Mouse (Mus musculus): ENCODE results near the gene Olfr543.

Gene Olfr543

DNA sequence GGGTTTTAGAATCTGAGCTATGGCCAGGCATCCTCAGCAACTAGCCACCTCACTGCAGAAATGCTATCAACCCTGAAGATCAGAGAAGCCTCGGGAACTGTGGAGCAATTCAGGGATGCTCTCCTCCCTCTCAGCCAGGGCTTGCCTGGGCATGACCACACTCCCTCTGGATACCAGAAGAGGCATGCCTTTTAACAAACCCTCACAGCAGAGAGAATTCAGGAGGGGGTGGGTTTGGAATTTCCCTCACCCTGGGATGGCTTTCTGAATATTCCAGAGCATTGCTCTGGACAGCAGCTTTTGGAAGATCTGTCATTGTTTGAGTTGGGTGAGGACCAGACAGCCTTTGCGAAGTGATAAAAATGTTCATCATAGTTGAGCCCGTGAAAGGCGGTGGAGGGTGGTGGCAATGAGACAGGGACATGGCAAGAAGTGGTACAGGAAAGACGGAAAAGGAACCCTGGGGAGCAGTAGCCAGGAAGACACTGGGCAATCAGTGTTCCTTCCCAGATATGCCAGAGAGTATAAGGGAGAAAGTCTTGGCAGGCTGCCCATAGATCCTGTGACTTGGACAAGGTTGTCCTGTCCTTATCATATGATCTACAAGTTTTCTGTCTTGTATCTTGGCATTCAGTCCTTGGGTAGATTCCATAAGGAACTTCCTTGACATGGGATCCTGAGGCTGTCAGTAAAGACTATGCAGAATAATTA, 2.0 kb downstream of the Olfr543 start:
- CTCF ChIA-PET = interaction anchor here in 1 of 4 experiments (0.6 kb wide), 1 partner anchor 330 kb away, joined by 3 read pairs; no protein-coding TSS in a partner anchor
- POLR2A ChIA-PET = interaction anchor here in 3 of 4 experiments (0.6 to 1.9 kb wide), 12 partner anchors 9 to 1778 kb away, joined by 3 to 11 read pairs (median 3); no protein-coding TSS in a partner anchor

DNA sequence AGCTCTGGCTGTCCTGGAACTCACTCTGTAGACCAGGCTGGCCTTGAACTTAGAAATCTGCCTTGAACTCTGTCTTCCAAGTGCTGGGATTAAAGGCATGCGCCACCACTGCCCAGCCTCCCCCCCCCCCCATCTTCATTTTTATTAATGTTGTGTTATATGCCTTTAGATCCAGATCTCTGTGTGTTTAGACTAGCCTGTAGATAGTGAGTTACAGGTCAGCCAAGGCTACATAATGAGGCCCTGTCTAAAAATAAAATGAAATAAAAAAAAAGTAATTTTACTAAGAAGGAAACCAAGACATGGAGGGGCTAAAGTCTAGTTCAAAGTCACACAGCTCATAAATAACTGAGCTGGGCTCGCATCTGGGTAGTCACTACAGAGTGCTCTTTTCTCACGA, 2.6 kb downstream of the Olfr543 start:
- ChIA-PET POLR2A (interaction anchor here in 3 of 4 experiments (0.6 to 1.9 kb wide), 18 partner anchors 9 to 1778 kb away, joined by 3 to 11 read pairs (median 3); partner anchors contain the start of genes Nup98 (in 1 of the 3) and Pgap2 (in 1 of the 3)), CTCF (interaction anchor here in 3 of 4 experiments (0.6 to 2.5 kb wide), 3 partner anchors 11 to 330 kb away, joined by 3 to 6 read pairs (median 3); no protein-coding TSS in a partner anchor)

DNA sequence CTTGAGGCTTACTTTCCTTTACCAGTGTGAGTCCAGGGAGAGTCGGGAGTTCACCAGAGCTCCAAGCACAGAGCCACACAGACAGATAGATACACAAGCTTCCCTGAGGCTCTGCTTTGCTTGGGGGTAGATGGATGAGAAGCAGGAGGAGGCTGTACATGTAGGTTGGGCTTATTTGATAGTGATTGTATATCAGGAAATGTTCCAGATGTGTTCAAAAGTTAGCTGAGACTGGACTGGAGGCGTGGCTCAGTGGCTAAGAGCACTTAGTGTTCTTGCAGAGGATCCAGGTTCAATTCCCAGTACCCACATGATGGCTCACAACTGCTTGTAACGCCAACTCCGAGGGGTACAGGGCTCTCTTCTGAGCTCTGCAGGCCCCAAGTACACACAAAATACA, 3.1 kb downstream of the Olfr543 start:
- ChIA-PET CTCF (interaction anchor here in 3 of 4 experiments (0.7 to 2.5 kb wide), 5 partner anchors 10 to 232 kb away, joined by 3 to 6 read pairs (median 3); no protein-coding TSS in a partner anchor), POLR2A (interaction anchor here in 3 of 4 experiments (0.6 to 1.9 kb wide), 17 partner anchors 8 to 1779 kb away, joined by 3 to 11 read pairs (median 4); partner anchors contain the start of genes Nup98 (in 1 of the 3) and Pgap2 (in 1 of the 3))

DNA sequence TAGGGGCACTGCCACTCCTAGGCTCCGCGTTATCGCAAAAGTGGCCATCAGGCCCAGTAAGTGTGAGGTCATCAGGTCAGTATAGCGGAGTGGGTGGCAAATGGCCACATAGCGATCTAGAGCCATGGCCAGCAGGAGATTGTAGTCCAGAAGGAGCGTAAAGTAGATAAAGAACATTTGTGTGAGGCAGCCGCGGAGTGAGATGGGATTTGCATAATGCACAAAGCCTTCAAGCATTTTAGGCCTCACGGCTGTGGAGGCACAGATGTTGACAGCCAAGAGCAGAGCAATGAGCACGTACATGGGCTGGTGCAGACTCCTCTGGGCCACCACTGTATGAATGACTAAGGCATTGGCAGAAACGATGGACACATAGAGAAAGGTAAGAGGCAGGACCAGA, 4.1 kb downstream of the Olfr543 start:
- CTCF ChIA-PET = interaction anchor here (0.6 to 2.5 kb wide), 15 partner anchors 9 to 333 kb away, joined by 3 to 12 read pairs (median 3); partner anchors contain the start of genes Rrm1 (in 1 of the 4) and Stim1 (in 1 of the 4)
- POLR2A ChIA-PET = interaction anchor here in 2 of 4 experiments (0.9 to 2.0 kb wide), 7 partner anchors 19 to 267 kb away, joined by 3 to 9 read pairs (median 5); partner anchors contain the start of genes Nup98 (in 1 of the 2), Pgap2 (in 1 of the 2), Rrm1 (in 1 of the 2) and Stim1 (in 1 of the 2)

DNA sequence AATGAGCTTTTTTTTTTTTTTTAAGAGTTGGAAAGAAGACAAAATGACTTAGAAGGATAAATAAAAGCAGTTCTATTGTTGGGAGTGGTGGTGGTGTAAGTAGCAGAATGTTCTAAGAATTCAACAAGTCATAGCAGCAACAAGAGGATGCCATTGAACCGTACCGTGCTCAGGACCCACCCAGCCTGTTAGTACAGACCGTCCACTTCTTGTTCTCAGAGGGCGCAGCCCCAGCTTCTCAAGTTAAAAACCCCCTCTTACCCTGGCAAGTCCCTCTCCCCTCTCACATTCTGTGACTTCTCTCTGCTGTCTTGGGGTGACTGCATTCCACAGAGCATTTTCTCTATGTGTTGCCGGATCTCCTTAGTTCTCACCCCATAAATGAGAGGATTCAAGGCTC, 4.9 kb downstream of the Olfr543 start:
- CTCF ChIA-PET = interaction anchor here in 2 of 4 experiments (0.6 to 2.5 kb wide), 7 partner anchors 8 to 209 kb away, joined by 3 to 12 read pairs (median 3); partner anchors contain the start of gene Stim1 (in 1 of the 2)
- POLR2A ChIA-PET = interaction anchor here in 1 of 4 experiments (2.0 kb wide), 1 partner anchor 35 kb away, joined by 4 read pairs; the partner anchor contains the start of gene Rrm1

DNA sequence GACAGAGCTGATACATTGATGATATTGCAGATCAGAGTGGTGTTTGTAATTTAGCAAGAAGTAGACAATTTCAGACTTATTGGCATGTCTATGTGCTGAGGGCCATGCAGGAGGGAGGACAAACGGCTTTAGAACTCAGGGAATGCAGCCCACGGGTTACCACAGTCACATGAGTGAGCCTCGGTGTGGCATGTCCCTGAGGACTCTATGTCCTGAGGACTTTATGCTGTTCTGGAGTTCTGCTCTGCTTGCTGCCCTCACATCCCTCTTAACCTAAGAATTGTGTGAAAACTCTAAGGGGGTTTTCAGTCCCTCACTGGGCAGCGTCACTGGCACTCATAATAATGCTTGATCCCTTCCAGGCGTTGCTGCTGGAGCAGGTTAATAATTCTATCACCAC, 8.8 kb downstream of the Olfr543 start:
- POLR2A ChIA-PET = interaction anchor here in 2 of 4 experiments (0.6 to 2.0 kb wide), 5 partner anchors 14 to 189 kb away, joined by 3 to 6 read pairs (median 4); partner anchors contain the start of gene Rrm1 (in 1 of the 2)

DNA sequence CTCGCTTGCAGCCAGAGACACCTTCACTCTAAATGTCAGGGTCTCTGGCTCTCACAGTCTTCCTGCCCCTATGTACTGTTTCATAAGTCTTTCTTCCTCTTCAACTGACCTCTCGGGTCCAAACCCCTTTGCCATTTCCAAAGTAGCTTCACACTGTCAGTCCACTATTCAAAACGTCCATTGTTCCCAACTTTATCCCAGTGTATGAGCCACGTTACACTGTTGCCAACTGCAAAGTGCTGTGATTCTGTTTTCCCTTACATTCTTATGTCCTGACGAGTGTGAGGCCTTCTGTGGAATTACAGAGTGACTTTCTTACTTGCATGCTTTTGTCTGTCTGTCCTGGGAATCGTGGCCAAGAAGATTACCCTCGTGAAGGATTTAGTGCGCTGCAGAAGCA, 13.9 kb downstream of the Olfr543 start:
- ChIA-PET POLR2A (interaction anchor here in 2 of 4 experiments (1.1 to 3.6 kb wide), 6 partner anchors 9 to 13 kb away, joined by 3 to 17 read pairs (median 8); partner anchors contain the start of gene Olfr543 (in 1 of the 2)), CTCF (interaction anchor here in 1 of 4 experiments (1.2 kb wide), 1 partner anchor 10 kb away, joined by 6 read pairs; no protein-coding TSS in a partner anchor)

More for the DNA sequence above, 8.8 kb downstream of the Olfr543 start:
- CTCF ChIA-PET = interaction anchor here in 1 of 4 experiments (0.7 kb wide), 1 partner anchor 48 kb away, joined by 6 read pairs; no protein-coding TSS in a partner anchor

DNA sequence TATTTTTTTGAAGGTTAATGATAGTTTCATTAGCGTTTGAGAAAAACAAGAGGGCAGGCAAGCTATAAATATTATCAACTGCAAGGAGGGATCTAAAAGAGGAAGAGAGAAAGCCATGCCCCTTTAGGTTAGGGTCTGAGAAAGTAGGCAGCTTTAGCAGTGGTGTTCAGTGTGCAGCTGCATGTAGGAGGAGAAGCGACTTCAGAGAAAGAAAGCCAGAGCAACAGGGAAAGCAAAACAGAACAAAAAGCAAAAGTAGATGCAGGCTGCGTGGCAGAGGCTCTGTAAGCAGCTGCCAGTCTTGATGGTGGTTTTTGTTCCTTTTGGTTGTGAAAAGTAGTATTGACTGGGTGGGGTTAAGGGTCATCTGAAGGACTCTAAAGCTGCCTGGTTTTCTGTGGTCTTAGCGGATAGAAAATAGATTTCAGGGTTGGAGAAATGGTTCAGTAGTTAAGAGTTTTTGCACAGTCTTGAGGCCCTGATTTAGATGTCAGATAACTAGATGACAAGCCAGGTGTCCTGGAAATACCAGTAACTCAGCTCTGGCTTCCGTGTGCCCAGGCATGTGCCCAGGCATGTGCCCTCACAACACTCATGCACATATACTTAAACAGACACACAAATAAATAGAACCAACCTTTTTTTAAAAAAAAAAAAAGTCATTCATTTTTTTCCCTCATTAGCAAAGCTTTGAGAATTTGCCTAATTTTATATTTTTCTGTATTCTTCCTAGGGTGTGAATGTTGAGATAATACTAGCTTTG, 22.7 kb downstream of the Olfr543 start:
- ChIA-PET CTCF (interaction anchor here in 2 of 4 experiments (0.6 to 2.7 kb wide), 4 partner anchors 19 to 625 kb away, joined by 3 to 12 read pairs (median 3); no protein-coding TSS in a partner anchor), POLR2A (interaction anchor here (0.6 to 4.6 kb wide), 25 partner anchors 9 to 883 kb away, joined by 3 to 31 read pairs (median 4); partner anchors contain the start of genes Rrm1 (in 2 of the 4) and Stim1 (in 1 of the 4))

DNA sequence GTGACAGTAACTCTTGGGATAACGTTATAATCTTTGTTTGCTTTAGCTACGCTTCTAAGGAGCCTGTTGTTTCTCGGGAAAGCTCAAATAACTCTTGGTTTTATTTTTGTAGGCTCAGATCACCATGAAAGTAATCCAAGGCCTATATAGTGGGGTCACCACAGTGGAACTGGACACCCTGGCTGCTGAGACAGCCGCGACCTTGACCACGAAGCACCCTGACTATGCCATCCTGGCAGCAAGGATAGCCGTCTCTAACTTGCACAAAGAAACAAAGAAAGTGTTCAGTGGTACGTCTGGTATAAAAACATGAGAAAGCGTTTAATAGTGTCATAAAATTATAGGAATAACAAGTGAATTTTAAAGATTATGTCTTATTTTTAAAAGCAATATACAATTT, 35.0 kb downstream of the Olfr543 start:
- CTCF ChIA-PET = no interaction called here
- POLR2A ChIA-PET = interaction anchor here in 1 of 4 experiments (1.2 to 5.7 kb wide), 2 partner anchors 11 to 22 kb away, joined by 3 to 31 read pairs; no protein-coding TSS in a partner anchor

DNA sequence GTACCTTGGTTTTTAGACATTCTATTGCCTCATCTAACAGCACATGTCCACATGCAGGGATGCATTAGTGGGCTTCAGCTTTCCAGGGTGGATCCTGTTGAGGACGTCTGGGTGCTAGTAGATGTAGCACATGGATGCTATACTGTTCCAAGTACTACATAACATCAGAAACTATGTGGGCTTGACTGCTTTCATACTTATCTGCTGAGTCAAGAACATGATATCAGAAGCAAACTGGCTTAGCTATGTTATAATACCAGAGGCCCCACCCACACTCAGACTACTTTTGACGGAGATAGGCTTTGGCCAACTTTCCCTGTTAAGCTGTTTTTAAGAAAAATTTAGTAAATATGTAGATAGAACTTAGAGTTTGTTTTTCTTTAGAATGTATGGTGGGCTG, 37.2 kb downstream of the Olfr543 start:
- ChIA-PET POLR2A (interaction anchor here in 2 of 4 experiments (0.9 to 5.7 kb wide), 6 partner anchors 12 to 234 kb away, joined by 3 to 31 read pairs (median 4); no protein-coding TSS in a partner anchor), CTCF (interaction anchor here in 1 of 4 experiments (0.6 kb wide), 1 partner anchor 234 kb away, joined by 3 read pairs; no protein-coding TSS in a partner anchor)

DNA sequence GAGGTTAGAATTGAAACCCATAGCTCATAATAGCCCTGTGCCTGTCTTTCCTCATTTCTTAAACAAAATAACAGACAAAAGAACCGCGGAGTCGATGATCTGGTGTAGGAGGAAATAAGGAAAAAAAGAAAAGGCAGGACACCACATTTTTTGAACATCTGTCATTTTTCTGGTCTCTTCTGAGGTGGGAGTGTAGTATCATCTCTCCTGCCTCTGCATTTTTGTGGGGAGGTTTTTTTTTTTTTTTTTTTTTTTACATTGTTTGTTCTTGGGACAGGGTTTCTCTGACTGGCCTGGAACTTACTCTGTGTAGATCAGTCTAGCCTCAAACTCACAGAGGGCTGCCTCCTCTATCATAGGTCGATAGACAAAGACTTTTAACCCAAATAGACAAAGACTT, 39.0 kb downstream of the Olfr543 start:
- ChIA-PET POLR2A (interaction anchor here (0.6 to 2.0 kb wide), 25 partner anchors 9 to 776 kb away, joined by 3 to 8 read pairs (median 4); partner anchors contain the start of genes Nup98 (in 1 of the 4) and Pgap2 (in 1 of the 4)), CTCF (interaction anchor here in 1 of 4 experiments (0.8 kb wide), 1 partner anchor 443 kb away, joined by 9 read pairs; no protein-coding TSS in a partner anchor)

DNA sequence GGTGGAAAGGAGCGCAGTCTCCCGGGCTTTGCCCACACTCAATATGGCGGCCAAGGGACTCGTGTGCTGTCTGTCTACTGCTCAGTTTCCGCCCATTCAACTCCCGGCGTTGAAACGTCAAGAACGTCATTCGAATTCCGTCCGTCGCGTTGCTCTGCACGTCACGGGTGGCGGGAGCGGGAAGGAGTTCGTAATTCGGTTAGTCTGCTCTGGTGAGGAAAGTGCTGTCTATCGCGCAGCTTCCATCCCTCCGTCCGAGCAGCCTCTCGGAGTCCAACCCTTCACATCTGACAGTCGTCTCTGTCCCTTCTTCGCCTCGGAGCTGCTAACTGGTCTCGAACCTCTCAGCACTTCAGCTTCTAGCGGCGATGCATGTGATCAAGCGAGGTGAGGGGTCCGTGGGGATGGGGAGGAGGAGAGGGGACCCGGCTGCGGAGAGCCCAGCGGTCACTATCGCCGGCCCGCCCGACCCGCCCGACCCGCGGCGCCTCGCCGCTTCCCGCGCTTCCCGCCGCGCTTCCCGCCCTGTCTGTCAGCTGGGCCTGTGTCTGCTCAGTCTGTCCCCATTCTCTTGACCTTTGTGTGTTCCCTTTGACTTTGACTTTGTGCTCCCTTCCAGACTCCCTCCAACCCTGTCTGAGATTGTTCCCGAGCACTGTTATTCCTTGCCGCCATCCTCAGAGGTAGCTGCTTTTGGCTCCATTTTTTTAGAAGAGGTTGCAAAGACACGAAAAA, 39.7 kb downstream of the Olfr543 start, which contains the start of gene Rrm1:
Gene Rrm1, plus strand, starts transcription at position 39 of the 735 bp plus-strand sequence.
- CTCF ChIA-PET = interaction anchor here in 2 of 4 experiments (0.8 kb wide), 2 partner anchors 36 to 443 kb away, joined by 3 to 9 read pairs; no protein-coding TSS in a partner anchor
- POLR2A ChIA-PET = interaction anchor here (0.6 to 2.0 kb wide), 25 partner anchors 13 to 775 kb away, joined by 3 to 8 read pairs (median 4); partner anchors contain the start of genes Nup98 (in 1 of the 4) and Pgap2 (in 1 of the 4)

DNA sequence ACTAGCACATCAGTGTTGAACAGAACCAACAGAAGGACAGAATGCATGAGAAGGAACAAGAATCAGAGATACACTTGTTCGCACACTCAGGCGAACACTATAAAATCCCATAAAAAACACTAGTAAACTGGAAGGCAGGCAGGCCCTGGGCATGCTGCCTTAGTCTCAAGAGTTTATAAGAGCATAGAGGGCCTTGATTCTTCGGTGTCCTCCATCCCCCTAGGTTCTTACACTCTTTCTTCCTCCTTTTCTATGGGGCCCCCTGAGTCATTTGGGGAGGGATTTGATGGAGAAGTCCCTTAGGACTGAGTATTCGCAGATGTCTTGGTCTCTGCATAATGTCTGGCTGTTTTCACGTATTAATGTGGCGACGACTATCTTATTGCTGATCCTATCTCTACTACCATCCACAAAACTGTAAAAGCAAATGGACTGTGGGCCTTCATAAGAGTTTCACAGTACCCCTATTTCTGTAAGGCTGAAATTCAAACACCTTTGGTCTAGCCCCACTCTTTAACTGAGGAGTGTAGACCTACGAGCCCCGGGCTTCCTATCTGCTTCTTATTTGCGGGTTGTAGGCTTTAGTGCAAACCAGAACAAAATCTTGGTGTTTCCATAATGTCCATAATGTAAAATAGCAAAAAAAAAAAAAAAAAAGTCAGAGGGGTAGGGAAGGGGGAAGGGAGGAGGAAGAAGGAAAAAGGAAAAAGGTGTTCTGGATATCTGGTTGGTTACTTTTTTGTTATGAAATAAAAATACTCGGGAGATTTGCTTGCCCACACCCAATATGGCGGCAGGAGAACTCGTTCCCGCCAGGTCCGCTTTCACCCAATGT, 40.4 kb downstream of the Olfr543 start:
- POLR2A ChIA-PET = interaction anchor here in 2 of 4 experiments (0.7 to 2.0 kb wide), 13 partner anchors 14 to 230 kb away, joined by 3 to 8 read pairs (median 4); no protein-coding TSS in a partner anchor
- CTCF ChIA-PET = interaction anchor here in 1 of 4 experiments (0.8 kb wide), 1 partner anchor 36 kb away, joined by 3 read pairs; no protein-coding TSS in a partner anchor

DNA sequence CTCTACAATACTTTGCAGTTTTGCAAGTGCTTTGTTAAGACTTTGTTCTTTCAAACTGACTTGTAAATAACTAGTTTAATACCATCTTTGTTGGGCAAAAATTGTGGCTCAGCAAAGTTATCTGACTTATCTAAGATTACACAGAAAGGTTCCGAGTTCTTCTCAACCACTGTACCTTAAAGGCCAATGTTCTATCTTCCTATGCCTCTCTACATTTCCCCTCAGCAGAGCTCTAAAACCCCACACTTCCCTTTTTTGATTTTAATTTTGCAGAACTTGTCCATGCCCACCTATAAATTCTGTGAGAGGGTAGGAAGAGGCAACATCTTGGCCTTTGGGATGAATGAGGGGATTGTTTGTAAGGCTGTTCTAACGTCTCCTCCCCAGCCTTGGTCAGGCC, 47.1 kb downstream of the Olfr543 start:
- ChIA-PET POLR2A (interaction anchor here in 1 of 4 experiments (1.2 kb wide), 1 partner anchor 185 kb away, joined by 3 read pairs; no protein-coding TSS in a partner anchor), CTCF (no interaction called here)

Measured in embryonic stem cell, embryonic (primary cell).